In the genomic region with DNA sequence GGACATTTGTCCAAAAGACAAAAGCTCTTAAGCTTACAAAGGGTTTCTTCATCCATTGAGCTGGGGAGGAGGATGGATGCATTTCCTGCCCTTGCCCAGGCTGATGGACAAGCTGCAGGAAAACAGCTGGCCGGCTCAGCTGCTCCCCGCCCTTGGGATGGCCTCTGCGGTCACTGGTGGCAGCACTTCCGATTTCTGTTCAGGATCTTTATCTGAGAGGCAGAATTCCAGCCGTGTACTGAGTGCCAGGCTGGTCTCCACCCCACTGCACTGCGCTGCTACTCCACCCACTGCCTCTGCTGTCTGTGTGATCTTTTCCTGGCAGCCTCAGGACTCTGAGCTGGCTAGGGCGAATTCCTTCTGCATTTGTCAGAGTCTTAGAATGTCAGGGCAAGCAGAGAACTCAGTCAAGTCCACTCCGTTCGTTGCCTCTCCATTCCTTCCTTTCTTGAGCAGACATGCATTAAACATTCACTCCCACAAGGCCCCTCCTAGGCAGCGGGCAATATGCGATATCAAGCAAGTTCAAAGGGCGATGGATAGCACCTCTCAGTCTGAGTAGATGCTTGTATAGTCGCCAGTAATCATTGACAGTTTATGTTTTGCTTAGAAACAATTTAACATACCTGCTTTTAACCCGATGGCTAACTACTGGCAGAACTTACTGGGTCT, we compare ENCODE assay signal across 8 mouse cellular contexts. TPM values are rescaled to one million over a fixed set of nuclear protein-coding genes. Genes with fewer than 3 reads are reported as not detected.
A peak's percentile ranks its signal among the peaks of the same experiment; 100 is the strongest.
DNase-seq lines count a peak whose midpoint lies in the region; ATAC-seq and TF ChIP-seq lines count a peak whose summit lies in the region.

No protein-coding gene starts in this region.

- peaks cover 26% of the 10 kb centered on the region for H3K4me1 ChIP-seq in kidney, adult 2 months (ENCODE audit: control insufficient read depth, insufficient read depth, low read length)
- peaks cover 5% of the 10 kb centered on the region; the same call in 1 of the 2 replicates for H3K4me1 ChIP-seq in hindbrain, embryonic 13.5 days (replicated peaks)

- ATAC-seq in hindbrain, embryonic 13.5 days (ENCODE audit: low FRiP score): no peak

- H3K4me2 ChIP-seq in hindbrain, embryonic 13.5 days: no peak overlapping the region

- H3K27me3 ChIP-seq in C2C12 (ENCODE audit: control insufficient read depth, insufficient read depth, insufficient read length): no peaks in the 10 kb centered on the region
- H3K27me3 ChIP-seq in kidney, adult 2 months (replicated peaks; ENCODE audit: control insufficient read depth, insufficient read depth, low read length): no peaks in the 10 kb centered on the region
- no peaks in the 10 kb centered on the region for H3K27me3 ChIP-seq in hindbrain, embryonic 13.5 days

- H3K36me3 ChIP-seq in C2C12 (ENCODE audit: control insufficient read depth, insufficient read depth): no peaks in the 10 kb centered on the region
- H3K36me3 ChIP-seq in kidney, adult 2 months (ENCODE audit: control insufficient read depth, insufficient read depth, low read length): no peaks in the 10 kb centered on the region
- no peaks in the 10 kb centered on the region for H3K36me3 ChIP-seq in hindbrain, embryonic 13.5 days

- TF ChIP-seq CTCF in C2C12 (IDR thresholded peaks at IDR 0.05; ENCODE audit: control insufficient read depth, insufficient read depth, insufficient read length): no peak
- TF ChIP-seq CTCF in kidney, adult 2 months (conservative IDR thresholded peaks at IDR 0.05; ENCODE audit: insufficient read depth, insufficient read length, low read depth, low read length): no peak

- H3ac ChIP-seq in C2C12 (ENCODE audit: control insufficient read depth, insufficient read length, low read depth): no peak overlapping the region

- H3K79me2 ChIP-seq in C2C12 (ENCODE audit: control insufficient read depth, insufficient read depth): no peaks in the 10 kb centered on the region

- no peak overlapping the region for H3K4me3 ChIP-seq in C2C12 (ENCODE audit: insufficient read depth, poor library complexity, severe bottlenecking)
- H3K4me3 ChIP-seq in kidney, adult 2 months (ENCODE audit: insufficient read depth, low read depth, low read length): no peak overlapping the region
- no peak overlapping the region for H3K4me3 ChIP-seq in hindbrain, embryonic 13.5 days

- no peaks in the 10 kb centered on the region for H3K9me3 ChIP-seq in hindbrain, embryonic 13.5 days

- no peak overlapping the region for H3K9ac ChIP-seq in hindbrain, embryonic 13.5 days

- H3K27ac ChIP-seq in kidney, adult 2 months (ENCODE audit: insufficient read depth, low read depth, low read length): peak overlapping the region; percentile 37
- no peak overlapping the region for H3K27ac ChIP-seq in hindbrain, embryonic 13.5 days

- no peak for TF ChIP-seq POLR2A in kidney, adult 2 months (IDR thresholded peaks at IDR 0.05; ENCODE audit: low read depth, low read length)

- peak; percentile 83 for DNase-seq in adipocyte (ENCODE audit: low spot score)
- DNase-seq in gastrocnemius, postnatal 25 days: peak; percentile 85
- DNase-seq in kidney, adult 2 months: peak; percentile 89
- peak; percentile 72 to 90 for DNase-seq in lung, postnatal 4 days
- no peak for DNase-seq in testis, postnatal 14 days (ENCODE audit: low spot score)
- DNase-seq in thymus, postnatal 36 days: no peak

- 10% methylated on average over 14 of the region's 14 CpGs for WGBS in kidney, adult 2 months
- WGBS in hindbrain, embryonic 13.5 days: 54% methylated on average over 14 of the region's 14 CpGs

- H3K79me3 ChIP-seq in C2C12 (ENCODE audit: low read depth): no peaks in the 10 kb centered on the region

TF ChIP-seq in C2C12, 6 proteins besides CTCF, POLR2A, EP300 and RAD21:
- TF ChIP-seq CEBPB (IDR thresholded peaks at IDR 0.05; ENCODE audit: low read depth) (no peak), MYOG (IDR thresholded peaks at IDR 0.05; ENCODE audit: control insufficient read depth, extremely low read depth, insufficient read length) (no peak), USF1 (IDR thresholded peaks at IDR 0.05; ENCODE audit: low read depth) (no peak), MAX (IDR thresholded peaks at IDR 0.05) (no peak), MYOD1 (IDR thresholded peaks at IDR 0.05; ENCODE audit: control insufficient read depth, insufficient read length, low read depth) (peak; percentile 99), FOSL1 (IDR thresholded peaks at IDR 0.05; ENCODE audit: insufficient read depth, low read length, poor library complexity, severe bottlenecking) (peak; percentile 50)

RNA-seq across cellular contexts. Expression of a gene that starts 33.4 kb away (rescaled TPM):
- polyA plus RNA-seq in C2C12 (2012; fragmentation: generic; extraction: Trizol): 0.30 TPM
- 10 to 100 TPM; 19.1 to 26.1 TPM for total RNA-seq in gastrocnemius, postnatal 25 days (2021)
- polyA plus RNA-seq in kidney, adult 2 months (2012; rRNA removed): 55.8 and 74.0 TPM in 2 replicates
- polyA plus RNA-seq in hindbrain, embryonic 13.5 days (2015; fragmentation: Nextera tagmentation; extraction: Ambion mirVana): 0.05 and 0.19 TPM in 2 replicates

Comparison
In these comparisons a context has a peak if more than half of its experiments do, and no peak if none do; other contexts are left out.
1. DNase-seq: peak in adipocyte (single experiment), gastrocnemius, postnatal 25 days (single experiment), kidney, adult 2 months (single experiment) and lung, postnatal 4 days (2 of 2); none in testis, postnatal 14 days (single experiment) and thymus, postnatal 36 days (0 of 2).
2. RNA of a gene that starts 33.4 kb away (polyA plus RNA-seq): 55.8 to 74.0 TPM in kidney, adult 2 months; 0.30 TPM in C2C12 (single experiment) and 0.05 to 0.19 TPM in hindbrain, embryonic 13.5 days; every median in the first group is over 10 times any median in the second.